Mouse (Mus musculus) ES-Bruce4 (cell line): ENCODE results near the gene Scfd2.

Experiments used
- CTCF ChIP-seq: IDR thresholded peaks from one replicate; pipeline ENCODE4 v1.8.1; 2011; ENCODE audit warnings: low read depth, low read length
- POLR2A ChIP-seq: IDR thresholded peaks from one replicate; pipeline ENCODE4 v1.8.1; 2011; ENCODE audit warnings: low read length; ENCODE audit not compliant: insufficient read depth

- TF ChIP-seq POLR2A = no peak
- no peak for TF ChIP-seq CTCF
Measured at GRCm38 (mm10) chr5:74197541-74198330, 333.8 kb downstream of the Scfd2 start.
